Mouse (Mus musculus) ZHBTc4 (cell line): ENCODE results near the gene Rusc2.

Source experiments
- DNase-seq: peaks from one replicate; pipeline ENCODE4 v3.0.0-alpha.2; 2011; ENCODE audit warnings: low read depth, low spot score

Gene Rusc2

GRCm38 (mm10) chr4:43415221-43416070 is 33.7 kb downstream of the Rusc2 start:
- no peak for DNase-seq

GRCm38 (mm10) chr4:43416071-43416490 is 34.3 kb downstream of the Rusc2 start:
- DNase-seq: no peak

- no peak for DNase-seq
Measured at GRCm38 (mm10) chr4:43417269-43418062, 35.7 kb downstream of the Rusc2 start.

- no peak for DNase-seq
Measured at GRCm38 (mm10) chr4:43418450-43418849, 36.7 kb downstream of the Rusc2 start.

GRCm38 (mm10) chr4:43418973-43419656 is 37.3 kb downstream of the Rusc2 start:
- no peak for DNase-seq

GRCm38 (mm10) chr4:43419801-43420281 is 38.1 kb downstream of the Rusc2 start:
- DNase-seq: no peak

GRCm38 (mm10) chr4:43420305-43420704 is 38.5 kb downstream of the Rusc2 start:
- peak; percentile 91 for DNase-seq

- DNase-seq: no peak
Measured at GRCm38 (mm10) chr4:43421632-43422240, 40.0 kb downstream of the Rusc2 start.

- DNase-seq: no peak
Measured at GRCm38 (mm10) chr4:43423267-43423934, 41.6 kb downstream of the Rusc2 start.

- DNase-seq: no peak
Measured at GRCm38 (mm10) chr4:43424072-43424471, 42.3 kb downstream of the Rusc2 start.

GRCm38 (mm10) chr4:43425197-43425596 is 43.4 kb downstream of the Rusc2 start:
- DNase-seq: no peak

GRCm38 (mm10) chr4:43425648-43426380 is 44.0 kb downstream of the Rusc2 start:
- no peak for DNase-seq

- DNase-seq: no peak
Measured at GRCm38 (mm10) chr4:43426487-43426886, 44.7 kb downstream of the Rusc2 start.

- no peak for DNase-seq
Measured at GRCm38 (mm10) chr4:43427501-43428179, 45.9 kb downstream of the Rusc2 start.

- no peak for DNase-seq
Measured at GRCm38 (mm10) chr4:43428180-43428861, 46.5 kb downstream of the Rusc2 start.

GRCm38 (mm10) chr4:43428946-43429345 is 47.2 kb downstream of the Rusc2 start, which contains the start of gene Fam166b:
Gene Fam166b (minus strand): TSS chr4:43429134.
- peak; percentile 62 for DNase-seq

GRCm38 (mm10) chr4:43431690-43432089 is 49.9 kb downstream of the Rusc2 start:
- peak; percentile 94 for DNase-seq

- peak; percentile 25 for DNase-seq
Measured at GRCm38 (mm10) chr4:43432832-43433231, 51.1 kb downstream of the Rusc2 start.

- no peak for DNase-seq
Measured at GRCm38 (mm10) chr4:43441639-43442038, 59.9 kb downstream of the Rusc2 start, which contains the start of gene Tesk1. Gene Tesk1 (plus strand): TSS chr4:43441939.
